Mouse (Mus musculus) ovary, adult 18-20 months (tissue): ENCODE results near the gene AW549877.
A peak's percentile ranks its signal among the peaks of the same experiment; 100 is the strongest.

Experiments used
- DNase-seq: peaks from one replicate; pipeline ENCODE4 v3.0.0; 2022; ENCODE audit warnings: low spot score, mixed read lengths

The AW549877 gene

GRCm38 (mm10) chr15:3984876-3985275, 10.7 kb downstream of the AW549877 start:
- no peak for DNase-seq

DNA sequence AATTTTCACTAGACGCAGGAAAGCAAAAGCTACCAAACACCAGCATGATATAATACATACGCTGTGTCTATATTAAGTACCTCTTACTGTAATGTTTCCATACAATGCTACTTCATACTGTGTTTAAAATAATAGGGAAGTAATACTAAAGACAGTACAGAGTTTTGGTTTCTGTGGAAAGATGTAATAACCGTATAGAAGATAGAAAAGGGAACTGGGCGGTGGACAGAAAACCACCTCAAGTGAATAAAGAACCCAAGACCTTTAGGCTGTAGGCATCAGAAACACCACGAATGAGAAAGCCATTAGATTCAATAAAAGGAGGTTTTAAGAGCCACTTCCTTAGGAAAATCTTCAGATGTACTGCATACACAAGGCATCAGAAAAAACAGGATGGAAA, 12.8 kb downstream of the AW549877 start:
- DNase-seq = no peak

GRCm38 (mm10) chr15:3979871-3980270, 15.7 kb downstream of the AW549877 start:
- DNase-seq = no peak

- DNase-seq = peak; percentile 83
These were observed 16.3 kb downstream of the AW549877 start, which contains the start of gene Fbxo4 for GRCm38 (mm10) chr15:3979061-3979848. Gene Fbxo4 (minus strand): TSS chr15:3979573.

GRCm38 (mm10) chr15:3978279-3978678, 17.3 kb downstream of the AW549877 start:
- no peak for DNase-seq

- no peak for DNase-seq
These were observed 22.2 kb downstream of the AW549877 start for GRCm38 (mm10) chr15:3973300-3973699.

GRCm38 (mm10) chr15:3970193-3970592, 25.4 kb downstream of the AW549877 start:
- no peak for DNase-seq

DNA sequence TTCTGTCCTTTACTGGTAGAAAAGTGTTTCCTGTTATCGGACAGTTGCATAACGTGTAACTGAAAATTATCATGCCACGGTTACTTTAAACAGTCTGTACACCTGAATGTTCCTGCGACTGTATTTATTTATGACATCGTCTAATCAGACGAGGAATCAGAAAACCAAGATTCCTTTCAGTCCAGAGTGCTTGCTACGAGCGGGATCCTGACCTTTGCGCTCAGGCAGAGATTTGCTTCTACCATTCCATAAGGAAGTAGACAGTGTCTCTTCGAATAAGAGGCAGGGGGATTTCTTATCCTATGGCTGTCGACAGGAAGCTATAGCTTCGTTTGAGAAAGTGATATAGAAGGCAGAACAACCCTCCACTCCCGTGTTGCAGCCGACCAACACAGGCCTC, 25.8 kb downstream of the AW549877 start:
- DNase-seq = no peak

DNA sequence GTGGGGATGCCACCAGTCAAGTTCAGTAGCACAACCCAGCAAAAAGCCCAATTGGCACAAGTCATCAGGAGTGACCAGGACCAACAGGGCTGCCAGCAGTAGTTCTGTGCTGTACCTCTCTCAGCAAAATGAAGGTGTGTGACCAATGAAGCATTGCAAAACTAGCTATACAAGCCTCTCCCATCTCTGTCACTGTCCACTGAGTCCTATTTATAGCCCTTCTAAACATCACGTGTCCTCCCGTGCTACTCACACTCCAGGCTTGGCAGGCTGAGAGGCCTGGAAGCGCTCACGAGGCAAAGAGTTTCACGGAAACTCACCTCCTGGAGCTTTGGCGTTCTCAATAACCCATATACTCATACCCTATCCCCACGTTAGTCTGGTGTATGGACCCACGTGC, 33.3 kb downstream of the AW549877 start:
- DNase-seq = no peak

- DNase-seq = no peak
These were observed 35.5 kb downstream of the AW549877 start for GRCm38 (mm10) chr15:3960094-3960493.

GRCm38 (mm10) chr15:3957982-3958381, 37.6 kb downstream of the AW549877 start:
- no peak for DNase-seq

- no peak for DNase-seq
These were observed 40.6 kb downstream of the AW549877 start for GRCm38 (mm10) chr15:3954971-3955370.

GRCm38 (mm10) chr15:3938132-3938531, 57.4 kb downstream of the AW549877 start:
- DNase-seq = no peak

DNA sequence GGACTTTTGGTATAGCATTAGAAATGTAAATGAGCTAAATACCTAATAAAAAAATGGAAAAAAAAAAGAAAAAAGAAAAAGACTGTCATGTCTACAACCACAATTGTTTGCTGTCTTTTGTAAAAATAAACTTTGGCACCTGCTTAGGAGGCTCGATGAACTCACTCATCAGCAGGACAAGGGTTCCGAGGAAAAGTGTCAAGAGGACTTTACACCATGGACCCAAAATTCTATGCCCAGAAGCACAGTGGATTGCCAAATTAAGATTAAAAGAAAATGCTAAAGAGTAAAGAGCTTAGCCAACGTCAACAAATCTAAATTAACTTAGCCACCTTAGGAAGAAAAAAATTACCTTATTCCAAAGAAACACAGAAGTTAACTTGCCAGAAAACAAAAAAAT, 59.5 kb downstream of the AW549877 start:
- no peak for DNase-seq

DNA sequence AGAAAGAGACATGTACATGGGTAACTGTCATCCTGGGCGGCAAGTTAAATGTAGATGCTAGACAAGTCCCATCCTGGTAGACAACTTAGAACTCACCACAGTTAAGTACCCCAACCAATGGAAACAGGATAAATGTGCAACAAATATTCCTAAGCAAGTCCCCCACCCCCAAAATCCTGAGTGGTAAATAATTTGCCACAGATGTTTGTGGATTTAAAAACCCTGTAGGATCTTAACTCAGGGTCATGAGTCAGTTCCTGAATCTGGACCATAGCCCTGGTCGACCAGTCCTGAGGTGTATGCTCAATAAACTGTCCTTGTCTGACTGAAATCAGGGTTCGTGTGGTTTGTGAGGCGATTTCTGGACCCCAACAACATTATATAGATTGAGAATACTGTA, 62.1 kb downstream of the AW549877 start:
- DNase-seq = no peak
